Mouse (Mus musculus) heart, postnatal 14 days (tissue): ENCODE data around the gene Lif. TPM values are rescaled to one million over a fixed set of nuclear protein-coding genes. Genes with fewer than 3 reads are reported as not detected.

Experiments used
- DNase-seq, 2 experiments: peaks; one replicate each; pipeline ENCODE4 v3.0.0; 2021 to 2022
- intact Hi-C: fragments of 180-260 bp; cut with DNase I; formaldehyde crosslinking; loops from one replicate; pipeline ENCODE4 v1.15.1; 2025
- total RNA-seq, 2 experiments: library from RNA; stranded (reverse); gene quantifications; 2 replicates each; pipeline ENCODE4 v1.2.3; 2021

The Lif gene
- total RNA-seq, 2 experiments from 2014 or later, result 0.14 to 0.37 TPM

DNA sequence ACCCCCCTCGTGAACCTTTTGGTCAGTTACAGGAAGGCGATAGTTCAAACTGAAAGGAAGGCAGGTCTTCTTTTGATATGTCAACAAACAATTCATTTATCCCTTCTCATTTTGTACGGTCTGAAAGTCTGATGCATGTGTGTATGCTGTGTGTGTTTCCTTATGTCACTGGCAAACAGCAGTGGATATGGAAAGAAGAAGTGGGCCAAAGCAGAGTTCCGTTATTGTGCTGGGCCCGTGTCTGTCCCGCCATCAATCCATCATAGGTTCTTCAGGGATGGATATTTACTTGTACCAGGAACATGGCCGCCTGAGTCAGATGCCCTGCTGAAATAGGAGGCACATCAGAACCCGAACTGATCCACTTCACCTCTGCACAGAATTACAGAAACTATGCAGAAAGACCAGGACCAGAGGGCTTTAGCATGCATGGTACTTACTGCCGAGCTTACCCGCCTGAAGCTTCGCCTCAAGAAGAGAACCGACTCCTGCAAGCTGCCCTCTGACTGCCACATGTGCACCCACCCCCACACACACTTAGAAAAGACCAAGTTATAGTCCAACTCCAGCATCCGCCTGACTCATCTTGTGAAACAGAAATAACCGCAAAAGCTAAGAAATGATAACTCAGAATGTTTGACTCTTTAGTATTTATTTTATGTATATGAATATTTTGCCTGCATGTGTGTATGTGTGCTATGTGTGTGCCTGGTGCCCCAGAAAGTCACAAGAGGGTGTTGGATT, 62.0 kb downstream of the Lif start:
- DNase-seq, result no peak
- intact Hi-C loops, result no loop called here

DNA sequence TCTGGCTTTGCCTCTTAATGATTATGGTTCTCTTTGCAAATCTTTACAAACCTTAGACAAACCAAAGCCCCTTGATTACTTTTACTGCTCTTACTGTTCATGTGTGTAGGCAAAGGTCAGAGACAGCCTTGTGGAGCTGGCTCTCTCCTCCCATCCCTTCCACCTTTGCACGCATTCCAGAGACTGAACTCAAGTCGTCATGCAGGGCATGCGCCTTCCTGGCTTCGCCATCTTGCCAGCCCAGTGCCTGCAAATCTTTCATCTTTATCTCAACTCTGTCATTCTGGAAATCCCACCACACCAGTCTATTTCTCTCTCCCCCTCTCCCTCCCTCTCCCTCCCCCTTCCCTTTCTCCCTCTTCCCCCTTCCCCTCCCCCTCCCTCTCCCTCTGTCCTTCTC, 63.5 kb downstream of the Lif start:
- intact Hi-C loops, result loop anchor here (10.0 kb wide), 1 partner anchor 94 kb away; no protein-coding TSS in a partner anchor
- DNase-seq, result no peak

Other genes starting within 250 kb of the Lif start
- under 1 TPM; 0.20 to 0.50 TPM for gene Sec14l4, start 226.1 kb upstream of the Lif start, total RNA-seq
- gene Sec14l3, start 192.7 kb upstream of the Lif start, total RNA-seq, result 1 to 10 TPM in 1 of 2 experiments, not detected in 1; 6.0 TPM
- gene Mtfp1, start 162.1 kb upstream of the Lif start, total RNA-seq, result 100 to 1,000 TPM; 108 to 124 TPM
- 1 to 10 TPM; 1.2 TPM for gene Sec14l2, start 134.1 kb upstream of the Lif start, total RNA-seq
- gene Rnf215, start 122.4 kb upstream of the Lif start, total RNA-seq, result 10 to 100 TPM; 14.2 to 20.6 TPM
- gene Ccdc157, start 97.3 kb upstream of the Lif start, total RNA-seq, result 1 to 10 TPM; 5.6 to 7.4 TPM
- gene Sf3a1, start 97.2 kb upstream of the Lif start, total RNA-seq, result 10 to 100 TPM; 38.4 to 46.7 TPM
- 10 to 100 TPM; 14.5 to 14.7 TPM for gene Tbc1d10a, start 70.8 kb upstream of the Lif start, total RNA-seq
- 10 to 100 TPM in 1 of 2 experiments, 1 to 10 TPM in 1; 8.3 to 11.4 TPM for gene Castor1, start 39.3 kb upstream of the Lif start, total RNA-seq
- gene Osm, start 21.1 kb upstream of the Lif start, total RNA-seq, result under 1 TPM in 1 of 2 experiments, not detected in 1; 0.10 TPM
- not detected for gene Hormad2, start 183.5 kb downstream of the Lif start, total RNA-seq